ENCODE assay signal across 8 mouse cellular contexts in the genomic region with DNA sequence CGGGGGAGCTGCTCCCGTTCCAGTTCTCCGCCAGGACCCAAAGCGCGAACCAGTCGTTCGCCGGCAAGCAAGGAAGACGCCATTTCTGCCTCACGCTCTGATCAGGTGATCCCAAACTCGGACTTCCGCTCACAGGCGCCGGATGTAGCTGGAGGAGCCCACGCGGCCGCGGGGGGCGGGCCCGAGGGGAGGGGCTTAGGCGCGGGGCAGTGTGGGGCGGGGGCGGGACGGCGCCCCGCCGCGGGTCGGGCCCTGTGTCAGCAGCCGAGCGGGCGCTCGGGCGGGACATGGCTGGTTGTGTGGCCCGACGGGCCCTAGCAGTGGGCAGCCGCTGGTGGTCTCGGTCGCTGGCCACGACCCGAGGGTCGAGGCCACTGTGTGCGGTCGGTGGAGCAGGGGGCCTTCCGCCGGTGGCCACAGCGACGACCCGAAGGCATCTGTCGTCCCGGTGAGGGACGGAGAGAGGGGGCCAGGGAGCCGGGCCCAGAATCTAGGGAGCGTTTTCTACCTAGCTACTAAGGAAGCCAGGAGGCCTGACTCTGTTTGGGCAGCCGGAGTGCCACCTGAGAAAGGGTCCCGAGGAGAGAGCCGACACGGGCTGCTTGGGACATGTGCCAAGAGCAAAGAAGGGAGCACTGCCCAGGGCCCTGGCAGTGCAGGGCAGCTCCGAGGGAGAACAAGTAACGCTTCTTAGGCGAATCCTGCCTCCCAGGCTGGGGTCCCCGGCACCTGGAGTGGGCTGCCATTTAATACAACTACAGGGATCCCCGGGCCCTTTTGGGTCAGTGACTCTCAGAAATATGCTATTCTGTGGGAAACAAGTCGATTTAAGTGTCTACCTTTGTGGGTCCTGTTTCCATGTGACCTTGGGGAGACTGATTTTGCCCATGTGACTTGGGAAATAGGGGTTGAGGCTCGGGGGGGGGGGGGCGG. TPM values are rescaled to one million over a fixed set of nuclear protein-coding genes. Genes with fewer than 3 reads are reported as not detected.
A peak's percentile ranks its signal among the peaks of the same experiment; 100 is the strongest.
DNase-seq lines count a peak whose midpoint lies in the region; ATAC-seq lines count a peak whose summit lies in the region.

Gene Tmem199, minus strand, starts transcription at position 148 of the 933 bp plus-strand sequence.
Gene Poldip2, plus strand, starts transcription at position 169 of the 933 bp plus-strand sequence.

- ATAC-seq in hindbrain, embryonic 16.5 days, result peak; percentile 96

- peak within 1 kb of the TSS; percentile 86 for H3K4me2 ChIP-seq in hindbrain, embryonic 16.5 days (ENCODE audit: low read length)

- 1% methylated on average over 67 of the region's 67 CpGs for WGBS in hindbrain, embryonic 16.5 days
- WGBS in macrophage (ENCODE audit: missing documents), result 1% methylated on average over 57 of the region's 67 CpGs

- H3K27ac ChIP-seq in hindbrain, embryonic 16.5 days (ENCODE audit: low read depth, low read length), result peak within 1 kb of the TSS; percentile 86
- peak within 1 kb of the TSS; percentile 83 for H3K27ac ChIP-seq in macrophage

- H3K9me3 ChIP-seq in hindbrain, embryonic 16.5 days (ENCODE audit: control insufficient read depth, low read length), result no peaks in the 10 kb centered on the region

- peak within 1 kb of the TSS; percentile 81 for H3K4me3 ChIP-seq in hindbrain, embryonic 16.5 days (ENCODE audit: low read length)
- peak within 1 kb of the TSS; percentile 94 for H3K4me3 ChIP-seq in macrophage (ENCODE audit: inconsistent target)

- H3K4me1 ChIP-seq in hindbrain, embryonic 16.5 days (ENCODE audit: control insufficient read depth, insufficient read depth, low read depth, low read length), result peaks cover 11% of the 10 kb centered on the region

- peak within 1 kb of the TSS; percentile 96 for H3K9ac ChIP-seq in hindbrain, embryonic 16.5 days (ENCODE audit: low read depth, low read length)

- H3K27me3 ChIP-seq in hindbrain, embryonic 16.5 days (replicated peaks; ENCODE audit: control insufficient read depth, insufficient read depth, low read length), result no peaks in the 10 kb centered on the region

- peaks cover 21% of the 10 kb centered on the region for H3K79me2 ChIP-seq in macrophage (ENCODE audit: inconsistent target)

- peaks cover 30% of the 10 kb centered on the region for H3K36me3 ChIP-seq in hindbrain, embryonic 16.5 days (ENCODE audit: control insufficient read depth, insufficient read depth, low read length)
- H3K36me3 ChIP-seq in macrophage (ENCODE audit: inconsistent target), result peaks cover 40% of the 10 kb centered on the region

- DNase-seq in T-cell, adult 2 months (ENCODE audit: low spot score), result peak; percentile 91
- peak; percentile 85 to 92 for DNase-seq in cerebellum, postnatal 36 days
- peak; percentile 89 for DNase-seq in gastrocnemius, adult 18-20 months (ENCODE audit: low spot score)
- peak; percentile 85 to 91 for DNase-seq in left cerebral cortex, adult 18-20 months (ENCODE audit: low spot score in 2 of 2)
- peak; percentile 92 for DNase-seq in right cerebral cortex, adult 18-20 months
- peak; percentile 51 for DNase-seq in urinary bladder, postnatal 10 days (ENCODE audit: low spot score)

RNA-seq across cellular contexts. Expression of gene Tmem199, which starts in this region (rescaled TPM):
- 10 to 100 TPM; 13.3 to 15.1 TPM for total RNA-seq in gastrocnemius, adult 18-20 months (2021)
- polyA plus RNA-seq in hindbrain, embryonic 16.5 days (2015; fragmentation: Nextera tagmentation; extraction: Ambion mirVana), result 87.9 and 95.5 TPM in 2 replicates
- 10 to 100 TPM; 44.2 to 45.6 TPM for total RNA-seq in left cerebral cortex, adult 18-20 months (2021)
- total RNA-seq in macrophage (2018; cell fraction: chromatin; rRNA removed), result 10 to 100 TPM; 17.1 to 96.8 (median 47.0) TPM
- 10 to 100 TPM in 25 of 26 experiments, 1 to 10 TPM in 1; 8.3 to 33.4 (median 30.2) TPM for total RNA-seq in macrophage (2018; cell fraction: cytosol; rRNA removed)
- total RNA-seq in macrophage (2018; cell fraction: nucleus; rRNA removed), result 100 to 1,000 TPM in 1 of 26 experiments, 10 to 100 TPM in 25; 21.5 to 101 (median 34.7) TPM
- polyA plus RNA-seq in macrophage (2018), result 25.0 to 37.9 TPM (median 35.3 TPM) in 3 replicates

RNA-seq across cellular contexts. Expression of gene Poldip2, which starts in this region (rescaled TPM):
- total RNA-seq in gastrocnemius, adult 18-20 months (2021), result 100 to 1,000 TPM in 1 of 2 experiments, 10 to 100 TPM in 1; 99.0 to 100 TPM
- 189 and 196 TPM in 2 replicates for polyA plus RNA-seq in hindbrain, embryonic 16.5 days (2015; fragmentation: Nextera tagmentation; extraction: Ambion mirVana)
- total RNA-seq in left cerebral cortex, adult 18-20 months (2021), result 100 to 1,000 TPM; 106 to 118 TPM
- total RNA-seq in macrophage (2018; cell fraction: chromatin; rRNA removed), result 100 to 1,000 TPM in 1 of 26 experiments, 10 to 100 TPM in 24, 1 to 10 TPM in 1; 8.1 to 103 (median 39.8) TPM
- total RNA-seq in macrophage (2018; cell fraction: cytosol; rRNA removed), result 10 to 100 TPM; 18.5 to 36.7 (median 29.7) TPM
- total RNA-seq in macrophage (2018; cell fraction: nucleus; rRNA removed), result 10 to 100 TPM; 12.7 to 68.8 (median 27.1) TPM
- polyA plus RNA-seq in macrophage (2018), result 31.1 to 47.7 TPM (median 32.4 TPM) in 3 replicates

Comparison
In these comparisons a context has a peak if more than half of its experiments do, and no peak if none do; other contexts are left out.
1. Peak in every context shown above with its lines: DNase-seq, ATAC-seq, H3K4me3 ChIP-seq and H3K27ac ChIP-seq.